Mouse (Mus musculus) hindbrain, embryonic 11.5 days (tissue): ENCODE data around the gene Bcap29. TPM values are rescaled to one million over a fixed set of nuclear protein-coding genes. Genes with fewer than 3 reads are reported as not detected.

ENCODE experiments used
- polyA plus RNA-seq: library from polyadenylated mRNA; unstranded; fragments of >200 nt; fragmentation: Nextera tagmentation; extraction: Ambion mirVana; gene quantifications from 2 replicates; pipeline ENCODE4 v1.2.1, GENCODE M21; 2014

Gene Bcap29
- polyA plus RNA-seq, 1 experiment from 2014 or later: 27.3 TPM

Other genes starting within 250 kb of the Bcap29 start
- gene Slc26a3, start 243.8 kb downstream of the Bcap29 start, polyA plus RNA-seq: 0.09 TPM in 1 of 2 replicates, not detected in the other
- gene Cbll1, start 135.0 kb downstream of the Bcap29 start, polyA plus RNA-seq: 23.4 and 25.3 TPM in 2 replicates
- 0.07 TPM in 1 of 2 replicates, not detected in the other for gene Slc26a4, start 74.7 kb downstream of the Bcap29 start, polyA plus RNA-seq
- gene Dus4l, start 20.2 kb upstream of the Bcap29 start, polyA plus RNA-seq: 9.3 and 13.2 TPM in 2 replicates
- gene Cog5, start 20.2 kb upstream of the Bcap29 start, polyA plus RNA-seq: 41.1 TPM in 2 replicates
- gene Gpr22, start 79.3 kb upstream of the Bcap29 start, polyA plus RNA-seq: 11.0 and 12.7 TPM in 2 replicates